Mouse (Mus musculus): Measurements from ENCODE around the gene Crlf3. TPM values are rescaled to one million over a fixed set of nuclear protein-coding genes. Genes with fewer than 3 reads are reported as not detected.
"Not testable (repeated sequence)": the region's sequence is repeated elsewhere in the genome, so short reads cannot be mapped to it uniquely, and the experiment has no call there.

Gene Crlf3
- polyA plus RNA-seq, 1 experiment from 2014 or later: 59.4 TPM

DNA sequence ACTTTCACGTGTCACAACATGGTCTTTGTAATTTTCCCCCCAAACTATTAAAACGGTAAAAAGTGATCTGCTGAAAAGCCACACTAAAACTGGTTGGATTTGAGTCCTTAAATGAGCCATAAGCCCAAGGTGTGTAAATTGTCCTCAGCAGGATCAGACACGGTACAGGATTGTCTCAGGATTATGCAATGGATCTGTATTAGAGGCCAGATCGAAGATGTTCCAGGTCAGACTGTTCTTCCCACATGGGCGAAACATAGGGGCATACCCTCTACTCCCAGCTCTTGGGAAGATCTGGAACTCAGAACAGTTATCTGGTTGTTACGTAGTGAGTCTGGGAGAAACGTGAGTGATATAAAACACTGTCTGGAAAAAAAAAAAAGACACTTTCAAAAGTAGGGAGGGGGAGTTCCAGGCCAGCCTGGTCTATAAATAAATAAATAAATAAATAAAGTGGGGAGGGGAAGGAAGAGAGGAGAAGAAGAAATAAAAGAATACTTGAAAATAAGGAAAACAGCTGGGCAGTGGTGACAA is 1.1 kb upstream of the Crlf3 start:
- H3K4me3 ChIP-seq (replicated peaks): no peak overlapping the region
- H3K36me3 ChIP-seq: peaks cover 5% of the 10 kb centered on the region; the same call in 1 of the 2 replicates
- no peak overlapping the region for H3K9ac ChIP-seq (replicated peaks)
- peak overlapping the region; percentile 70; the same call in 1 of the 2 replicates for H3K4me2 ChIP-seq
- H3K4me1 ChIP-seq (replicated peaks): peaks cover 13% of the 10 kb centered on the region; the same call in 1 of the 2 replicates
- no peak for ATAC-seq (ENCODE audit: insufficient number of reproducible peaks, insufficient read depth, low FRiP score, low TSS enrichment, low read depth)
- peak overlapping the region; percentile 97 for H3K27ac ChIP-seq
- no peaks in the 10 kb centered on the region for H3K27me3 ChIP-seq
- H3K9me3 ChIP-seq: no peaks in the 10 kb centered on the region
- 81% methylated on average over 7 of the region's 7 CpGs for WGBS

DNA sequence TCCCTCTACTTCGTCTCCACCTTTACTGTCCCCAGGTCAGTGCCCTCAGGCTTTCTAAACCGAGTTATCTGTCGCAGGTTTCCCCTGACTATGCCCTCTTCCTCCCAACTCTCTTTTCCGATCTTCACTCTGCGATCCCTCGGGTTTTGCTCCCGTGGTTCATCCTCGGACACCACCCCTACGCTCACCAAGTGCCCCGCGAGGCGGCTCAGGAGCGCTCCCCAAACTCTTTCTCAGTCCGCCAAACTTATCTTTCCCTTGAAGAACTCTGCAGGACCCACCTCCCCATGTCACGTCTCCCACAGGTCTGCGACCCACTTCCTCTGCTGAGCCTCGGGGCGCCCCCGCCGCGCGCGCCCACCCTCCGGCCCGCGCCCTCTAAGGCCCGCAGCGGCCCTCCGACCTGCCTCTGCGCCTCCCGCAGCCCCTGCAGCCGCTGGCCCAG is 388 bp downstream of the Crlf3 start:
- Histone ChIP-seq H3K27ac (peak overlapping the region; percentile 97), H3K4me1 (replicated peaks) (peaks cover 13% of the 10 kb centered on the region; the same call in 1 of the 2 replicates), H3K4me2 (peak overlapping the region; percentile 70), H3K9me3 (no peaks in the 10 kb centered on the region), H3K4me3 (replicated peaks) (peak overlapping the region; percentile 91), H3K36me3 (peaks cover 8% of the 10 kb centered on the region; the same call in 1 of the 2 replicates), H3K27me3 (no peaks in the 10 kb centered on the region), H3K9ac (replicated peaks) (peak overlapping the region; percentile 97)
- WGBS: under 1% methylated on average over 32 of the region's 32 CpGs
- peak; percentile 56 for ATAC-seq (ENCODE audit: insufficient number of reproducible peaks, insufficient read depth, low FRiP score, low TSS enrichment, low read depth)

- Histone ChIP-seq H3K27ac (no peak overlapping the region), H3K9ac (replicated peaks) (peak overlapping the region; percentile 97), H3K36me3 (peaks cover 8% of the 10 kb centered on the region; the same call in 1 of the 2 replicates), H3K9me3 (no peaks in the 10 kb centered on the region), H3K4me2 (peak overlapping the region; percentile 70), H3K4me3 (replicated peaks) (peak overlapping the region; percentile 91), H3K4me1 (replicated peaks) (peaks cover 13% of the 10 kb centered on the region; the same call in 1 of the 2 replicates), H3K27me3 (no peaks in the 10 kb centered on the region)
- 75% methylated on average over 6 of the region's 6 CpGs for WGBS
- no peak for ATAC-seq (ENCODE audit: insufficient number of reproducible peaks, insufficient read depth, low FRiP score, low TSS enrichment, low read depth)
Measured at GRCm38 (mm10) chr11:80079751-80080150, 1.0 kb downstream of the Crlf3 start.

GRCm38 (mm10) chr11:80078831-80079230 is 2.0 kb downstream of the Crlf3 start:
- Histone ChIP-seq H3K4me3 (replicated peaks) (no peak overlapping the region), H3K27ac (no peak overlapping the region), H3K4me2 (no peak overlapping the region), H3K9me3 (no peaks in the 10 kb centered on the region), H3K36me3 (peaks cover 12% of the 10 kb centered on the region; the same call in 1 of the 2 replicates), H3K4me1 (replicated peaks) (peaks cover 13% of the 10 kb centered on the region; the same call in 1 of the 2 replicates), H3K9ac (replicated peaks) (no peak overlapping the region), H3K27me3 (no peaks in the 10 kb centered on the region)
- ATAC-seq (ENCODE audit: insufficient number of reproducible peaks, insufficient read depth, low FRiP score, low TSS enrichment, low read depth): no peak
- 17% methylated on average over 1 of the region's 1 CpGs for WGBS

- no peak overlapping the region for H3K4me2 ChIP-seq
- H3K4me3 ChIP-seq (replicated peaks): no peak overlapping the region
- no peak overlapping the region for H3K9ac ChIP-seq (replicated peaks)
- no peaks in the 10 kb centered on the region for H3K27me3 ChIP-seq
- ATAC-seq (ENCODE audit: insufficient number of reproducible peaks, insufficient read depth, low FRiP score, low TSS enrichment, low read depth): no peak
- no peak overlapping the region for H3K27ac ChIP-seq
- H3K4me1 ChIP-seq (replicated peaks): peaks cover 13% of the 10 kb centered on the region; the same call in 1 of the 2 replicates
- WGBS: 87% methylated on average over 14 of the region's 14 CpGs
- H3K9me3 ChIP-seq: no peaks in the 10 kb centered on the region
- peaks cover 13% of the 10 kb centered on the region; the same call in 1 of the 2 replicates for H3K36me3 ChIP-seq
Measured at GRCm38 (mm10) chr11:80077784-80078545, 2.8 kb downstream of the Crlf3 start.

GRCm38 (mm10) chr11:80075608-80076277 is 5.0 kb downstream of the Crlf3 start:
- Histone ChIP-seq H3K4me1 (replicated peaks) (peaks cover 9% of the 10 kb centered on the region; the same call in 1 of the 2 replicates), H3K36me3 (peaks cover 13% of the 10 kb centered on the region; the same call in 1 of the 2 replicates), H3K9me3 (no peaks in the 10 kb centered on the region), H3K27ac (no peak overlapping the region), H3K4me2 (no peak overlapping the region), H3K27me3 (no peaks in the 10 kb centered on the region), H3K9ac (replicated peaks) (no peak overlapping the region), H3K4me3 (replicated peaks) (no peak overlapping the region)
- 93% methylated on average over 5 of the region's 5 CpGs for WGBS
- no peak for ATAC-seq (ENCODE audit: insufficient number of reproducible peaks, insufficient read depth, low FRiP score, low TSS enrichment, low read depth)

DNA sequence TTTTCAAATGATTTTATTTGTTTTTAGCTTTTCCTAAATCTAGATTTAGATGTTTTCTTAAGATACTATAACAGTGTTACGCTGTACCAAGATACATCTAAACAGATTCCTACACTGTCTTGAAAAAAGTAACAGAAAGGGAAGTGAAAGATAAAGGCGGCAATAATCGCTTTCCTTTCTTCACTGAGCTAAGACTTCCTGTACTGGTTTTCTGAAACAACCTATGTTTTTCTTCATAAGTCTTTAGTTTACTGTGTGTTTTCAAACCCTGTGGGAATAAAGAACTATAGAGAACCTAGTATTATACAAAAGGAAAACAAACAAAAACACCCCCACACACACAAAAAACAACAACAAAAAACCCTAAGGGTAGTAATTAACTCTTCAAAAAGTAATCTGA is 8.4 kb downstream of the Crlf3 start:
- Histone ChIP-seq H3K9ac (replicated peaks) (no peak overlapping the region), H3K4me2 (no peak overlapping the region), H3K27me3 (no peaks in the 10 kb centered on the region), H3K4me1 (replicated peaks) (no peaks in the 10 kb centered on the region), H3K27ac (no peak overlapping the region), H3K9me3 (no peaks in the 10 kb centered on the region), H3K36me3 (peaks cover 8% of the 10 kb centered on the region; the same call in 1 of the 2 replicates), H3K4me3 (replicated peaks) (no peak overlapping the region)
- WGBS: 97% methylated on average over 3 of the region's 3 CpGs
- ATAC-seq (ENCODE audit: insufficient number of reproducible peaks, insufficient read depth, low FRiP score, low TSS enrichment, low read depth): no peak

- Histone ChIP-seq H3K4me3 (replicated peaks) (no peak overlapping the region), H3K4me1 (replicated peaks) (no peaks in the 10 kb centered on the region), H3K4me2 (no peak overlapping the region), H3K9me3 (no peaks in the 10 kb centered on the region), H3K27ac (no peak overlapping the region), H3K36me3 (peaks cover 6% of the 10 kb centered on the region; the same call in 1 of the 2 replicates), H3K27me3 (no peaks in the 10 kb centered on the region), H3K9ac (replicated peaks) (no peak overlapping the region)
- 100% methylated on average over 2 of the region's 2 CpGs for WGBS
- ATAC-seq (ENCODE audit: insufficient number of reproducible peaks, insufficient read depth, low FRiP score, low TSS enrichment, low read depth): no peak
Measured at GRCm38 (mm10) chr11:80071039-80071438, 9.8 kb downstream of the Crlf3 start.

- Histone ChIP-seq H3K9me3 (no peaks in the 10 kb centered on the region), H3K4me2 (no peak overlapping the region), H3K4me3 (replicated peaks) (no peak overlapping the region), H3K27ac (no peak overlapping the region), H3K27me3 (no peaks in the 10 kb centered on the region), H3K36me3 (0 out of 2 replicates have a peak, but pooled peaks cover 5% of the 10 kb centered on the region), H3K4me1 (replicated peaks) (no peaks in the 10 kb centered on the region), H3K9ac (replicated peaks) (no peak overlapping the region)
- ATAC-seq (ENCODE audit: insufficient number of reproducible peaks, insufficient read depth, low FRiP score, low TSS enrichment, low read depth): no peak
- WGBS: 82% methylated on average over 3 of the region's 3 CpGs
Measured at GRCm38 (mm10) chr11:80069815-80070214, 11.0 kb downstream of the Crlf3 start.

GRCm38 (mm10) chr11:80067558-80067957 is 13.2 kb downstream of the Crlf3 start:
- Histone ChIP-seq H3K4me1 (replicated peaks) (no peaks in the 10 kb centered on the region), H3K9me3 (no peaks in the 10 kb centered on the region), H3K4me2 (no peak overlapping the region), H3K27me3 (no peaks in the 10 kb centered on the region), H3K27ac (no peak overlapping the region), H3K4me3 (replicated peaks) (no peak overlapping the region), H3K36me3 (no peaks in the 10 kb centered on the region), H3K9ac (replicated peaks) (no peak overlapping the region)
- no peak for ATAC-seq (ENCODE audit: insufficient number of reproducible peaks, insufficient read depth, low FRiP score, low TSS enrichment, low read depth)
- 87% methylated on average over 5 of the region's 5 CpGs for WGBS

DNA sequence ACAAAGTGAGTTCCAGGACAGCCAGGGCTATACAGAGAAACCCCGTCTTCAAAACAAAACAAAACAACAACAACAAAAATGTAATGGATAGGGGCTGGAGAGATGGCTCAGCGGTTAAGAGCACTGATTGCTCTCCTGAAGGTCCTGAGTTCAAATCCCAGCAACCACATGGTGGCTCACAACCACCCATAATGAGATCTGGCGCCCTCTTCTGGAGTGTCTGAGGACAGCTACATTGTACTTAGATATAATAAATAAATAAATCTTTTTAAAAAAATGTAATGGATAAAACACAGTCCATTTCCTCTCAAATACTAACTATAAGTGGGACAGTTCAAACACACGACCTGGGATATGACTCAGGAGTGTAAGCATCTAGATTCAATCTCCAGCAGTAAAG is 14.4 kb downstream of the Crlf3 start:
- ATAC-seq (ENCODE audit: insufficient number of reproducible peaks, insufficient read depth, low FRiP score, low TSS enrichment, low read depth); H3K4me2 ChIP-seq; H3K27ac ChIP-seq; H3K9me3 ChIP-seq; H3K4me1 ChIP-seq (replicated peaks); H3K4me3 ChIP-seq (replicated peaks); H3K9ac ChIP-seq (replicated peaks); H3K36me3 ChIP-seq; H3K27me3 ChIP-seq: not testable (repeated sequence)
- WGBS: 89% methylated on average over 4 of the region's 4 CpGs
